Mouse (Mus musculus) induced T-regulatory cell, adult 2 months (primary cell): ENCODE results near the gene Spns3.
"Not testable (repeated sequence)": the region's sequence is repeated elsewhere in the genome, so short reads cannot be mapped to it uniquely, and the experiment has no call there.

ENCODE experiments used
- DNase-seq: peaks from one replicate; pipeline ENCODE4 v3.0.0-alpha.2; 2012; ENCODE audit warnings: low read depth

The Spns3 gene

DNA sequence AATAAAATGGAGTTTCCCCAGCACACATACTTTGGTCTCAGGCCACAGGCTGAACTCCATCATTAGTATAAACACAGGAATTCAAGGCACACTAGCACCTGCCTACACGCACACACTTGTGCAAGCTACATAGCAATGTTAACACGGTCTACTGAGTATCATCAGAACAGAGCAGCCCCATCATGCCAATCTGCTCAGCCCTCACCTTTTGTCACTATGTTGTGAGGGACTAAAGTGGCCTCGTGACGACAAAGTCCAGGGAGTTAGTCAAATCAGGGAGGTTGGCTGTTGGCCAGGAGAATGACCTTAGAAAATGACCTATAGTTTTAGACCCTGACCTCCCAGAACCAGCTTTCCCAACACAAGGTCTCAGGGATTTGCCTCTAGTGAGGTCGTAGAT is 7.8 kb upstream of the Spns3 start:
- DNase-seq = no peak

DNA sequence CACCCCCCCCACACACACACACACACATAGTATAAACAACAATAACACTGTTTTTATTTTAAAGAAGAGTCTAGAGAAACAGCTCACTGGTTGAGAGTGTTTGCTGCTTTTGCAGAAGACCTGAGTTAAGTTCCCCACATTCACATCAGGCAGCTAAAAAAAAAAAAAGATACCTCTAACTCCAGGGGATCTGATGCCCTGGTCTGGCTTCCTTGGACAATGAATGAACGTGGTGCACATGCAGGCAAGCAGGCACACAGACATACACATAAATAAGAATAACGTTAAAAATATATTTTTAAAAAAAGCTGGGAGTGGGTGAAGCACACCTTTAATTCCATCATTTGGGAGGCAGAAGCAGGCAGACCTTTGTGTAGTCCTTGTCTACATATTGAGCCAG is 6.6 kb upstream of the Spns3 start:
- no peak for DNase-seq

DNA sequence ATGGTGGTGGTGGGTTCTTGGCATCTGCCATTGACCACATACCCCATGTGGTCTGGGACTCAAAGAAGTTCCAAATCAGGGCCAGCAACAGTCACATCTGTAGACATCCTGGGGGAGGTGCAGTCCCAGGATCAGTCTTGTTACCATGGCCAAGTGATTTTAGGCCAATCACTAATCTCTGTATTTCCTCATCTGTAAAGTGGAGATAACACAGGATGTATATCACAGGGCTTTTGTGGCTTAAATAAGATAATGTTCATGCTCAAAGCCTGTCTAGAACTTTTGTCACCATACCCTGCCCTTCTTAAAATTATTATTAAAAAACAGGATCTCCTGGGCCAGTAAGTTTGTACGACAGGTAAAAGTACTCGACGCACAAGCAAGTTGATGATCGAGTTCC is 6.2 kb upstream of the Spns3 start:
- no peak for DNase-seq

DNA sequence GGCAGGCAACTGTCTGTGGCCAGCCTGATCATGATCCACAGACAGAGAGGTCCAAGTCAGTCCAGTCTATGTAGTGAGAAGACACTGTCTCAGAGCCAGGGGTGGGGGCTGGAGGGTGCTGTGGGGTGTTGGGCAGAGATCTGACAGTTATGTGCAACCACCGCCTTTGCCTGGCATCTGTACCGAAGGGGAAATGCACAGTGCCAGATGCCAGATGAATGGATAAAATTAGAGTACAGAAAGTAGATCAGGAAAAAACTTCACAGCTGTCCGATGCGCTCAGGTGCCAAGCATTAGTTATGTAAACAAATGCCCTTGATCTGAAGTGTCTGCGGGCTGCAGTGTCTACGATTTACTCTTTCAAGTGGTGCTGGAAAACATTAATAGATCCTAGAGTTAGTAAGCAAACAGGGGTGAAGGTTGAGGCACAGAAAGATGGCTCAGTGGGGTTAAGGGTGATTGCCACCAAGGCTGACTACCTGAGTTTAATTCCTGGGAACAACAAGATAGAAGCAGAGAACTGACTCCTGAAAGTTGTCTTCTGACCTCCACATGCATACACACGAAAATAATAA is 1.3 kb upstream of the Spns3 start:
- DNase-seq = no peak

DNA sequence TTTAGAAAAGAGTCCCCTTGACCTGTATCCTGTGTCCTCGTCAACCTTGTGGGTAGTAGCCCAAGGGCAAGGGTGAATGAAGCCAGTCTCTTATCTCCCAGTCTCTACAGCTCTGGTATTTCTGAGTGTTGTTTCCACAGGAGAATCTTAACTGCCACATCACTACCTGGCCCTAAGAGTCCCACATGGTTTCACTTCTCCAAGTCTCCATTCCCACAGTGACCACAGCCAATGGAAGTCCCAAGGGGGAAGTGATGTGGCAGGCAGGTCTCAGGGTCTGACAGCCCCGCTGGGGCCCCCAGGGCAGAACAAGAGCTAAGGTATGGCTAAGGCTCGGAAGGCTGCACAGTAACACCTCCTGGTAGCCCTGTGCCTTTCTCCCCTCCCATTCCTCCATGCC is 3.1 kb downstream of the Spns3 start:
- DNase-seq = no peak

DNA sequence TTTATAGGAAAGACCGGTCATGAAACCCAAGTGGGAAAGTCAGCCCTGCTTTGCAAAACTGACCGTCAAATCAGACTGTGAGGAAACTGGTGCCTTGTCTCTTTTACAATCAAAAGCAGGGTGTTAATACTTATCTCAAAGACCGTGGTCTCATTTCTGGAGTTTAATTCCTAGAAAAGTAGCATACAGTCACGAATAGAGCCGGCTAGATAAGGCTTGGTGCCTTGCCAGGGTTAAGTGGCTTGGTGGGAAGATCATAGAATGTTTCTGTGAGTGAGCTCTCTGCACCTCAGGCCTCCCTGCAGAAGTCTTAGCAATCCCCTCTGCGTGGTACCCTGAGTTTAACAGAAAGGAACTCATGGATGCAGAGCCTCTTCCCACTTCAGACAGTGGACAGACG is 5.6 kb downstream of the Spns3 start:
- DNase-seq = no peak

DNA sequence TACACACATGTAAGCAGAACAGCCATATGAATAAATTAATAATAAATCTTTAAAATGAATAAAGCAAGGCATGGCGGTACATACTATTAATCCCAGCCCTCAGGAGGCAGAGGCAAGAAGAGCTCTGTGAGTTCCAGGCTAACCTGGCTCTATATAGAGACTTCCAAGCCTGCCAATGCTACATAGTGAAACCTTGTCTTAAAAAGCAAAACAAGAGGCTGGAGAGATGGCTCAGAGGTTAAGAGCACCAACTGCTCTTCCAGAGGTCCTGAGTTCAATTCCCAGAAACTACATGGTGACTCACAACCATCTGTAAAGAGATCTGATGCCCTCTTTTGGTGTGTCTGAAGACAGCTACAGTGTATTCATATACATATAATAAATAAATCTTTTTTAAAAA is 6.6 kb downstream of the Spns3 start:
- not testable (repeated sequence) for DNase-seq

DNA sequence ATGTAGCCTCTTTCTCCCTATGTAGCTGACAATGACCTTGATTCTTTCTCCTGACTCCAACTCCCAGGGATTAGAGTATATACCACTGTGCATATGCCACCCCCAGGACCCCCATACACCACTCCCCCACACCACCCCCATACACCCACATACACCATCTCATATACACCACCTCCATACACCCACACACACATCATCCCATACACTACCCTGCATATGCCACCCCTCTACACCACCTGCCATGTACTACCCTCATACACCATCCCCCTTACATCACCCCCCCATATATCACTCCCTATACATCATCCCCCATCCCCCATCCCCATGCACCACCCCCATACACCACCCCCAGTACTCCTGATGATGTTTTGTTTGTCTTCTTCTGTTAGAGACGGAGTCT is 7.7 kb downstream of the Spns3 start:
- no peak for DNase-seq

DNA sequence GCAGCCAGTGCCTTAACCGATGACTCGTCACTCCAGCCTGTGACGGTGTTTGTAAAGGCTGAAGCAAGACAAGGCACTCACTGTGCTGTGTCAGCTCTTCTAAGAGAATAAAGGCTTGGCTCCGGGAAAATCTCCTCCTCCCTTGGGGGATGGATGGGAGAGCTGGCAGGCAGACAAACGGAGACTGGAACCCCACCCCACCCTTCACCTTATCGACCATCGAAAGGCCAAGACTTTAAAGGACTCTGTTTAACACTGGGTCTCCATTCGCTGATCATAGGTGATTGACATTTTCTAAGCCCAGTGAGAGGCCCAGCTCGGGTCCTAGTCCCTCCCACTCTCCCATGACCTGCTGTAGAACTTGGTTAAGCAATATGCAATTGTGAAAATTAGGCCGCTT is 8.4 kb downstream of the Spns3 start:
- no peak for DNase-seq

DNA sequence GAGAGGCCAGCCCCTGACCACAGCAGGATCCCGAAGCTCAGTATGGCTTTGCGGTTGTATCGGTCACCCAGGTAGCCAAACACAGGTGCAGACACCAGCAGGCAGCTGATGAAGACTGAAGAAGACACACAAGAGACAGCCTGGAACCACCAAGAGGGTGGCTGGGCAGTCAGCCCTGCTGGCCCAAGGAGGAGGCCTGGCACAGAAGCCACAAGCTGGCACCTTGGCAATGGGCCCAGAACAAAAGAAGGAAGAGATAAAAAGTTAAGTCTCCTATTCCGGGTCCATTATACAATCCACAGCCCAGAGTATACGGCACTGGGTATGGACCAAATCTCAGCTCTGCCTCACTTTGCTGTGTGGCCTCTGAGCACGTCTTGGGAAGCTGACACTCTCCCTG is 9.9 kb downstream of the Spns3 start:
- no peak for DNase-seq

DNA sequence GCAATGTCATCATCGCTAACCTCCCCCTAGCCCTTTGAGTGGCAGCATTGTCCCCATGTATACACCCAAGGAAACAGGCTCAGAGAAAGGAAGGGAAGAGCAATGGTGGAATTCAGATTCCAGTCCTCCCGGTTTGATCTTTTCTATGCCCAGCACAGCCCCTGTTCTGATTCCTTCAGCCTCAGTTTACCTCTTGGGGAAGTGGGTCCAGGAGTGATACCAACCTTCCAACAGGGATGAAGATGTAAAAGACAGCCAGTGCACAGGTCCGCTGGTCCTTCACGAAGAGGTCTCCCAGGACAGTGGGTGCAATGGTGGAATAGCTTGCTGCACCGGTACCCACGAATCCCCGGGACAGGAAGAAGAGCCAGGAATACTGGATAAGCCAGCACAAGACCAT is 11.5 kb downstream of the Spns3 start:
- DNase-seq = no peak

DNA sequence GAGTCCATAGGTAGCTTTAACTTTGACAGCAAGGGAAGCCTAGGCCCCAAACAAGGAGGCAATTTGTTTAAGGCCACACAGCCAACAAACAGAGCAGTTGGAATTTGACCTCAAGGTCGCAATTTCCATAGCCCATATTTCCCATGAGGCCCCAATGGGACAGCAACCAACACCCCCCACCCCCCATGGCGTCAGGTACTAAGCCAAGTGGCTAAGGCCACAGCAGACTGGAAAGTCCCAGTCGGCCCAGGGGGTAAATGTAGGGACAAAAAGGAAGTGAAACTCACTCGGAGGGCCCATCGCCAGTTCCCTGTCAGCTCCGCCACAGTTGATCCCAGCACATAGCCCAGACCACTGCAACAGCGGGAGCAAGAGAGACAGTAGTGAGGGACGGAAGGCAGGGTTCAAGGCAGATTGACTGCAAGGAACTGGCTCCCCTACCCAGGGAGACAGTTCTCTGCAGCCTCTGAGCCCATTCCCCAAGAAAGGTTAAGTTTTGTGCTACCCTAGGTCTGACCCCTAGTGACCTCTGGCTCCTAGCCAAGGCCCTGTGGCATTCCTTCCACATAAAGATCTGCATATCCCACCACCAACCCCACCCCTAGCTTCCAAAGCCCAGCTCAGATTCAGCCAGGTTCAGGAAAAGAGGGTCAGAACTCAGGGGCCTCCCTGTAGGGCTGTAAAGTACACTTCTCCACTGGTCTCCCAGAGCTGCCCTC is 12.1 kb downstream of the Spns3 start:
- no peak for DNase-seq

DNA sequence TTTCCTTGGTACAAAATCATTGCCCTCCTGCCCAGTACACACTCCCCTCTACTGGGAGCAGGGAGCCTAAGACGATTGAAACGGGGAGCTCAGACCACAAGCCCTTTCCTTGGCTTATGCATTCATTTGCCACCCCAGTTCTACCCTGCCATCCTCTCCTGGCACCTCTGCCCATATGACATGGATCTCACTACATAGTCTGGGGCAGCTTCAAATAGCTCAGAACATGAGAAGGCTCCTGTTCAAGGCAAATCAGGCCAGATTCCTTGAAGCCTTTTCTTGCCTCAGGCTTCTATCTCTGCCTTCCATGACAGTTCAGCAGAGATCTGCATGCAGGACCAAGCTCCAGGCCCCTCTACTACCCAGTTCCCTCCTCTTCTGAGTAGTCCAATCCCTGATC is 12.8 kb downstream of the Spns3 start:
- no peak for DNase-seq

DNA sequence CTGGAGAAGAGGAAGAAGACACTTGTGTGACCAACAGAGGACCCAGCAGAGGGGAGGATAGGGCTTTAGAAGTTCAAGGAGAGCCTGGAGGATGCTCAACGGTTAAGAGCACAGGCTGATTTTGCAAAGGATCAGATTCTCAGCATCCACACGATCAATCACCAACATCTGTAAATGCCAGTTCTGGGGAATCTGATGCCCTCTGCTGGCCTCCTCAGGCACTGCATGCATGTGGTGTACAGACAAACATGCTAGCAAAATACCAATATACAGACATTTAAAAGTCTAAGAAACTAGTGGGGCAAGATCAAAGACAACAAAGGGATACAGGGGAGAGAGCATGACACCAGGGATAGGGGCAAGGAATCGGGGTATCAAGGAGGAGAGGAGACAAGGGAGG is 14.8 kb downstream of the Spns3 start:
- peak; percentile 54 for DNase-seq

DNA sequence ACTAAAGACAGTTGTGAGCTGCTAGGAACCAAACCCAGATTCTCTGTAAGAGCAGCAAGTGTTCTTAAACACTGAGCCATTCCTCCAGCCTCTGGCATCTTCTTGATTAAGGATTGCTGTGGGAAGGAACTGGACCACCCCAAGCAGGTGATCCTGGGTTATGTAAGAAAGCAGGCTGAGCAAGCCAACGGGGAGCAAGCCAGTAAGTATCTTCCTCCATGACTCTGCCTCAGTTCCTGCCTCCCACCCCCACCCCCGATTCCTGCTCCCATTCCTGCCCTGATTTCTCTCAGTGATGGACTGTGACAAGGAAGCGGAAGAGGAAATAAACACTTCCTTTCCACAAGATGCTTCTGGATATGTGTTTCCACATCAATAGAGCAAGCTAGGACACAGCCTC is 17.4 kb downstream of the Spns3 start:
- DNase-seq = no peak

DNA sequence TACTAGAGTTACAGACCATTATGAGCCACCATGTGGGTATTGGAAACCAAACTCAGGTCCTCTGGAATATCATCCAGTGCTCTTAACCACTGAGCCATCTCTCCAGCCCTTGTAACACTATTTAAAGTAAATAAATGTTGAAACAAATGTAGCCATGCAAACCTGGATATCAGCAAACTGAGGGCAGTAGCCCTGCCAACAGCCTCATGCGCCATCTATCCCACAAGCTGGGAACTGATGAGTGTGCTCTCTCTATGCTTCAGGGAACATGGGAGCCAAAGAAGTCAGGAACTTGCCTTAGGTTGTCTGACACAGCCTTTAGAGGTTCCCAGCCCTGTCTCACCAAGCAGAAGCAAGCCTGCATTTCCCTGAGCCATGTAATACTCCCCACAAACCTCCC is 18.7 kb downstream of the Spns3 start:
- DNase-seq = no peak

DNA sequence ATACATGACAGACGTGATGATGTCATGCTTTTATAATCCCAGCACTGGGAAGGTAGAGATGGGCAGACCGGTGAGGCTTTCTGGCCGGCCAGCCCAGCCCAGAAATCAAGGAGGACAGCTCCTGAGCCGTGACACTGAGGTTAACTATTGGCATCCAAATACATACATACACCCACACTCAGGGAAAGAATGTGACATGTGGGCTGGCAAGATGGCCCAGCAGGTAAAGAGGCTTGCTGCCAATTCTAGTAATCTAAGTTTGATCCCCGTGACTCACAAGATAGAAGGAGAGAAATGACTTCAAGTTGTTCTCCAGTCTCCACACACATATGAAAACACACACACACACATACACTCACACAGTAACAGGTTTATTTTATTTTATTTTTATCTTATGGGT is 19.2 kb downstream of the Spns3 start:
- DNase-seq = no peak

DNA sequence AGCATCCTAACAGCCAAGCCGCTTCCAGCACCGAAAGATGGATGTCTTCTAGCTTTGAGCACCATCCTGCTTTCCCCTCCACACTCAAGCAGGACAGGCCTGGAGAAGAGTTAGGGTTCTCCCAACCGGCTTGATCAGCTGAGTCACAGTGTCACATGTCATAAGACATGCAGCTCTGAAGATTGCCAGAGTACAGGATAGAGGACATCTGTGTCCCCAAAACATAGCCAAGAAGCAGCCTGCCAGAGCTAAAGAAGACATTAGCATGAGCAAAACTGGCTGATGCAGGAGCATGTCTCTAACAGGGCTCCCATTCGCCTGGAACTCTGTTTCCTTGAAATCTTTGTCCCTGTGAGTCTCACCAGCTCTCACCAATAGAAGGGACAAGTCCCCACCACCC is 24.1 kb downstream of the Spns3 start:
- DNase-seq = no peak

DNA sequence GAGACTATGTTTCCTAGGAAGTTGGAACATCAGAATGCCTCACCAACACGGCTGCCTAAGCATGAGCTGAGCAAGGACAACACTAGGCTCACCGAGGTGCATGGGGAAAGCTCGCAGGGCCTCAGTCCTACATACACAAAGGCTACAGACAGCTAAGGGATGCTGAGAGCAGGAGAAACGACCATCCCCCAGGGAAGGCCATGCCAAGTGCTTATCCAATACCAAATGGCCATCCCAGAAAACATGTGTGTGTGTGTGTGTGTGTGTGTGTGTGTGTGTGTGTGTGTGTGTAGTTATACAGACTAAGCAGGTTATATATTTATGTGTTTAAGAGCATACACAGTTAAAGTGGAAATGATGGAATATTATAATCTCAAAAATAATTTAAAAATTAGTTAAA is 26.6 kb downstream of the Spns3 start:
- DNase-seq = no peak

DNA sequence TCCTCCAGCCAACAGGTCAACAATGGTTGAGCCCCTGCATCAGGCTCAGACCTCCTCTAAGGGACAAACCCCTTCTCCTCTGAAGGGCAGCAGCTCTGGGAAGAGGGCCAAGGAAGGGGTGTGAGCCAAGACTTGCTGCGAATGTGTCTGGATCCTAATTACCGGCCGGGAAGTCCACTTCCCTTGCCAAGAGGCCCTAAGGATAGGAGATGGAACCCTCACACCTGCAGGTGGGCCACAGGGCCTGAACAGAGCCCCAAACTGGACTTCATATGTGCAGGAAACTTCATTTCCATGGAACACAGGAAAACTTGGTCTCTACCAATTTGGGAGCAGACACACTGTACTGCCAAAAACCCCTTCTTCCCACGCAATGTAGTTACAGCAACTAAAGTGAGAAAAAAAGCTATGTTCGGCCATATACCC is 27.7 kb downstream of the Spns3 start:
- no peak for DNase-seq

DNA sequence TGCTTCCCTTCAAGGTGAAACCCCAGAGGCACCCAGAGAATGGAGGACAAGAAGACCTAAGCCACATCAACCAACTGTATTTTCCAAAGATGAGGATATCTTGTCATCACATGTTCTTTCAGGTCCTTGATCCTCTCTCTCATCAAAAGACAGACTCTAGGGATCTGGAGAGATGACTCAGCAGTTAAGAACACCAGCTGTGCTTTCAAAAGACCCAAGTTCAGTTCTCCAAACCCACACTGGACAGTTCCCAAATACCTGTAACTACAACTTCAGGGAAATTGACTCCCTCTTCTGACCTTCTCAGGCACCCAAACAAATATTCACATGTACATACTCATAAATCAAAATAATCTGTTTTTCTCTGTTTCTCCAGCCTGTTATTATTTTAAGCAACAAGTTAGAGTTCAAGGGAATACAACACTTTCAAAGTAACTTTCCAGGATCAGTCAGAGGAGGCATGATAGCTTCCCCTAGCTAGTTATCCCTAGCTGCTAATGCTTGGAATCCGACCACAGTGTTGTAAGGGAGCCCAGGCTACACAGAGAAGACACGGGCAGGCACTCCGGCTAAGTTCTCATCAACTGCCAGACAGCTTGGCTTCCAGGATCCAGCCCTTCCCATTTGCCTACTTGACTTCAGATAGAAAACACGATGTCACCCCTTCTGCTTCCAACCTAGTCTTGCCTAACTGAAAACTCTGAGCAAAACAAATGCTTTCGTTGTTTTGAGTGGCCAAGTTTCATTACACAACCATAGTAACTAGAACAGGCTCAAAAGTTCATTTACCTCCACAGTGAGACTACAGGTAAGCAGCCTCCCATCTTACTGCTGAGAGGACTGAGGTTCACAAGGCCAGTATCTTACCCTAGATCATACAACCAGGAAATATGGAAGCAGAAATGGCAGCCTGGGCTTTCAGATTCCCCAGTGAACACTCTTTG is 28.4 kb downstream of the Spns3 start:
- DNase-seq = no peak

DNA sequence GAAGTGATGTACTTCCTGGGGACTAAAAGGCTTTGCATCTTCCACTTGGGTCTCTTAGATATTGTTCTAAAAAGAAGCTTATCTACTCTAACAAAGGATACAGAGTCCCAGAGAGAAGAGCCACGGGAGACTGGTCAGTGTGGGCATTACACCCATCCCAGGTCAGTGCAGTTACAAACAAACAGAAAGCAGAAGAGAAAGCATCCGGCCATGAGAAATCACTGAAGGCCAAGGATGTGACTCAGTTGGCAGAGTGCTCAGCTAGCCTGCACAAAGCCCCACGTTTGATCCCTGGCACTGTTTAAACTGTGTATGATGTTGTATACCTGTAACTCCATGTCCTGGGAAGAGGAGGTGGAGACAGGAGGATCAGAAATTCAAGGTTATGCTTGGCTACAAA is 30.4 kb downstream of the Spns3 start:
- DNase-seq = no peak

DNA sequence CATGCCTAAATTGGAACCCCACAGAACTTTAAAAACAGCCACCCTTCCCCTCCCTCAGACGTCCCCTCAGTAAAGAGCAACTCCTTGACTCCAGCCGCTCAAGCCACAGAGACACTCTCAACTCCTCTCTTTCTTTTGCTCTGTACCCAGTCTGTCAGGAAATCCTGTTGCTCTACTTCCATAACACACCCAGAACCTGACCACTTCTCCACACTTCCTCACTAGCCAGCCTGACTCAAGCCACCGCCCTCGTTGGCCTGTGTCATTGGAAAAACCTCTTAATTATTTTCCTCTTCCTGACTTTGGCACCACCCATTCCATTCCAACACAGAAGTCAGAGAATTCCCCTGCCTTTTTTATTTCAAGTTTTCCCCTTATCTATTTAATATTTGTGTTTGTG is 31.1 kb downstream of the Spns3 start:
- DNase-seq = no peak
